Mouse (Mus musculus) neural tube, embryonic 12.5 days (tissue): ENCODE measurements at regions not wholly inside any gene's neighbourhood (a gene's known extent, or its start where the extent isn't known, plus 50 kb on each side); places are given as distances from the start of the nearest gene placed in this dataset.

Experiments
- ATAC-seq: fragments of 200-750 bp; cut with Nextera tagmentation; 2 replicates; pipeline ENCODE4 v1.8.0; 2017; ENCODE audit warnings: low read depth, mild to moderate bottlenecking, moderate TSS enrichment, moderate library complexity; ENCODE audit not compliant: low FRiP score
- H3K27ac ChIP-seq: fragments of 300-500 bp; sonication (generic); 2 replicates; pipeline ENCODE4 v1.5.1; 2016
- H3K27me3 ChIP-seq: fragments of 300-500 bp; sonication (generic); replicated peaks from 2 replicates; pipeline ENCODE4 v1.6.1; 2016; ENCODE audit warnings: mild to moderate bottlenecking
- H3K36me3 ChIP-seq: fragments of 300-500 bp; sonication (generic); 2 replicates; pipeline ENCODE4 v1.6.1; 2016; ENCODE audit warnings: mild to moderate bottlenecking
- H3K4me1 ChIP-seq: fragments of 300-500 bp; sonication (generic); 2 replicates; pipeline ENCODE4 v1.6.1; 2016
- H3K4me2 ChIP-seq: fragments of 300-500 bp; sonication (generic); replicated peaks from 2 replicates; pipeline ENCODE4 v1.6.1; 2016; ENCODE audit warnings: mild to moderate bottlenecking
- H3K4me3 ChIP-seq: fragments of 300-500 bp; sonication (generic); 2 replicates; pipeline ENCODE4 v1.5.1; 2016
- H3K9ac ChIP-seq: fragments of 300-500 bp; sonication (generic); 2 replicates; pipeline ENCODE4 v1.6.1; 2016; ENCODE audit warnings: mild to moderate bottlenecking
- H3K9me3 ChIP-seq: fragments of 300-500 bp; sonication (generic); 2 replicates; pipeline ENCODE4 v1.6.1; 2016; ENCODE audit warnings: mild to moderate bottlenecking
- WGBS: fragments of 180-500 bp; shearing (Covaris S2); methylation state at CpG from one replicate; pipeline ENCODE4 v1.1.7; 2016; 5-methylcytosine and 5-hydroxymethylcytosine counted together

DNA sequence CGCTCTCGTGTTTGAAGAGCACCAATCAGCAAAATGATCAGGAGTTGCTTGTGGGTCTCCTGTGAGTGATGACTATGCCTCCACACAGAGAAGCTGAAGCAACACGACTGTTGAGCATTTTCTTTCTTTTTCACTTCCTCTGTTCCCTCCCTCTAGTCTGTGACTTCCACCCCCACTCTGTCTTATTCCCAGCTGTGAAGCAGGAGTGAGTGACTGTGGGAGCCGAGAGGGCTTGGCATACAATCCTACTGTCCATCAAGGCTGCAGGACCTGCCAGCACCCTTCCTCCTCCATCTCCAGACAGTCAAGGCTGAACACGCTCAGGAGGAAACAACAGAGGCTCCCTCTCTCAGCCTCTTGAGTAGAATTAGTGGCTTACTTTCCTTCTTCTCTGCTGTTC is 401.3 kb downstream of the Plcl1 start:
- H3K27ac ChIP-seq = no peak overlapping the region
- H3K27me3 ChIP-seq = no peaks in the 10 kb centered on the region
- H3K36me3 ChIP-seq = no peaks in the 10 kb centered on the region
- no peak for ATAC-seq
- no peak overlapping the region for H3K9ac ChIP-seq
- no peak overlapping the region for H3K4me3 ChIP-seq
- H3K9me3 ChIP-seq = no peaks in the 10 kb centered on the region
- H3K4me2 ChIP-seq = no peak overlapping the region
- H3K4me1 ChIP-seq = no peaks in the 10 kb centered on the region
- 80% methylated on average over 5 of the region's 5 CpGs for WGBS

GRCm38 (mm10) chr1:55808724-55809519 is 403.2 kb downstream of the Plcl1 start:
- H3K27me3 ChIP-seq = no peaks in the 10 kb centered on the region
- no peak overlapping the region for H3K9ac ChIP-seq
- H3K36me3 ChIP-seq = no peaks in the 10 kb centered on the region
- no peak overlapping the region for H3K27ac ChIP-seq
- 90% methylated on average over 7 of the region's 7 CpGs for WGBS
- H3K4me3 ChIP-seq = no peak overlapping the region
- no peak for ATAC-seq
- no peaks in the 10 kb centered on the region for H3K9me3 ChIP-seq
- H3K4me2 ChIP-seq = no peak overlapping the region
- H3K4me1 ChIP-seq = no peaks in the 10 kb centered on the region

GRCm38 (mm10) chr1:55812486-55812885 is 406.8 kb downstream of the Plcl1 start:
- Histone ChIP-seq H3K36me3 (no peaks in the 10 kb centered on the region), H3K27me3 (no peaks in the 10 kb centered on the region), H3K4me1 (no peaks in the 10 kb centered on the region), H3K9me3 (no peaks in the 10 kb centered on the region), H3K9ac (no peak overlapping the region), H3K4me3 (no peak overlapping the region), H3K27ac (no peak overlapping the region), H3K4me2 (no peak overlapping the region)
- ATAC-seq = no peak
- WGBS = 88% methylated on average over 1 of the region's 1 CpGs

- no peaks in the 10 kb centered on the region for H3K36me3 ChIP-seq
- no peaks in the 10 kb centered on the region for H3K4me1 ChIP-seq
- no peak overlapping the region for H3K27ac ChIP-seq
- no peaks in the 10 kb centered on the region for H3K27me3 ChIP-seq
- no peak overlapping the region for H3K4me2 ChIP-seq
- H3K9me3 ChIP-seq = no peaks in the 10 kb centered on the region
- H3K9ac ChIP-seq = no peak overlapping the region
- ATAC-seq = no peak
- H3K4me3 ChIP-seq = no peak overlapping the region
- 40% methylated on average over 3 of the region's 3 CpGs for WGBS
Observed at GRCm38 (mm10) chr1:55820866-55821500, 415.3 kb downstream of the Plcl1 start.

DNA sequence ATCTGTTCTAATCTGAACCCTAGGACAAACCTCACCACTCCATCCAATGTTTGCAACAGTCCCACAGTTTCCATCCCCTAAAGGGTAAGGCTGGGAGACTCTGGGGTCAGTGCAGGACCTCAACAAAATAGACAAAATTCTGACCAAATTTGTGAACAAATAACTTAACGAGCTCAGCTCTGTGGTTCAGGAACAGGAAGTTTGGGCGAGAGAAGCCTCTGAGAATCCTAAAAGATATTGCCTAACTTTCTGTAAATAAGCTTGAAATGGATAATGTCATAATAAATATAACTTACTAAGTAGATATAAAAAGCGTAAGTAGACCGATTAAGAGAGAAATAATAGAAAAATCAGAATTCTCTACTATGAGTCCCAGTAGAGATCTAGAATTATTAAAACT is 416.9 kb downstream of the Plcl1 start:
- Histone ChIP-seq H3K27me3 (no peaks in the 10 kb centered on the region), H3K4me2 (no peak overlapping the region), H3K4me1 (no peaks in the 10 kb centered on the region), H3K27ac (no peak overlapping the region), H3K9me3 (no peaks in the 10 kb centered on the region), H3K36me3 (no peaks in the 10 kb centered on the region), H3K4me3 (no peak overlapping the region), H3K9ac (no peak overlapping the region)
- WGBS = 92% methylated on average over 4 of the region's 4 CpGs
- no peak for ATAC-seq

GRCm38 (mm10) chr1:55827191-55827590 is 421.5 kb downstream of the Plcl1 start:
- no peak for ATAC-seq
- no peak overlapping the region for H3K27ac ChIP-seq
- H3K9me3 ChIP-seq = no peaks in the 10 kb centered on the region
- no peak overlapping the region for H3K4me3 ChIP-seq
- H3K9ac ChIP-seq = no peak overlapping the region
- H3K36me3 ChIP-seq = no peaks in the 10 kb centered on the region
- no peak overlapping the region for H3K4me2 ChIP-seq
- H3K4me1 ChIP-seq = no peaks in the 10 kb centered on the region
- no peaks in the 10 kb centered on the region for H3K27me3 ChIP-seq

- H3K27me3 ChIP-seq = no peaks in the 10 kb centered on the region
- ATAC-seq = no peak
- no peak overlapping the region for H3K27ac ChIP-seq
- no peaks in the 10 kb centered on the region for H3K36me3 ChIP-seq
- H3K9me3 ChIP-seq = no peaks in the 10 kb centered on the region
- H3K4me1 ChIP-seq = no peaks in the 10 kb centered on the region
- no peak overlapping the region for H3K9ac ChIP-seq
- H3K4me3 ChIP-seq = no peak overlapping the region
- no peak overlapping the region for H3K4me2 ChIP-seq
- 91% methylated on average over 3 of the region's 3 CpGs for WGBS
Observed at GRCm38 (mm10) chr1:55835281-55835680, 429.6 kb downstream of the Plcl1 start.

DNA sequence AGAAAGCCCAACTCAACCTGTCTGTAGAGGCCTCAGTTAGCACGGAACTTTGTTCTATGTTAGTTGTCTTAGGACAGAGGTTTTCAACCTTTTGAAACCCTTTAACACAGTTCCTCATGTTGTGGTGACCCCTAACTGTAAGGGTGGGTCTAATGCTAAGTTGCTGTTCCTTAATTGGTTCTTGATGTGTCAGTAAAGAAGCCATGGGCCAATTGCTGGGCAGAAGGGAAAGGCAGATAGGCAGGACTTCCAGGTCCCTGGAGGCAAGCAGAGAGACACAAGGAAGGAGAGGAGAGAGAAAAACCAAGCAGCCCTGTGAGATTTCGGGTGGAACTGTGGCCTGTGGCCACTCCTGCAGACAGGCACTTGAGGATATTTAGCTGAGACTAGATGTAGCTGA is 431.0 kb downstream of the Plcl1 start:
- Histone ChIP-seq H3K9ac (no peak overlapping the region), H3K4me3 (no peak overlapping the region), H3K9me3 (no peaks in the 10 kb centered on the region), H3K4me2 (no peak overlapping the region), H3K4me1 (no peaks in the 10 kb centered on the region), H3K36me3 (no peaks in the 10 kb centered on the region), H3K27ac (no peak overlapping the region), H3K27me3 (no peaks in the 10 kb centered on the region)
- 88% methylated on average over 2 of the region's 2 CpGs for WGBS
- ATAC-seq = no peak

DNA sequence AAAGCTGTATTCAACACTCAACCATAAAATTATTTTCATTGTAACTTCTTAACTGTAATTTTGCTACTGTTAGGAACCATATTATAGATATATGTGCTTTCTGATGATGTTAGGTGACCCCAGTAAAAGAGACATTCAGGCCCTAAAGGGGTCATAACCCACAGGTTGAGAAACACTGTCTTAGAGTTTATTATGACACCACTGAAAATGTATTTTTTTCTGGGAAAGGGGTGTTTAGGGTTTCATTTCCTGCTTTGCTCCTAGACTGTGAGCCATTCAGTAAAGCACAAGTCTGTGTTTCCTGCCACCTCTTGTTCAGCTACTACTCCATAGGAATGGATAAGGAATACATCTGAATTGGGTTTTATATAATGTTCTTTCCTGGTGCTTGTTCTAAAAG is 431.6 kb downstream of the Plcl1 start:
- no peaks in the 10 kb centered on the region for H3K9me3 ChIP-seq
- no peak overlapping the region for H3K4me2 ChIP-seq
- ATAC-seq = no peak

GRCm38 (mm10) chr1:55838168-55838567 is 432.4 kb downstream of the Plcl1 start:
- Histone ChIP-seq H3K36me3 (no peaks in the 10 kb centered on the region), H3K4me1 (no peaks in the 10 kb centered on the region), H3K4me2 (no peak overlapping the region), H3K4me3 (no peak overlapping the region), H3K27ac (no peak overlapping the region), H3K9me3 (no peaks in the 10 kb centered on the region), H3K9ac (no peak overlapping the region), H3K27me3 (no peaks in the 10 kb centered on the region)
- peak; percentile 53; the same call in 1 of the 2 replicates for ATAC-seq
- WGBS = 1% methylated on average over 2 of the region's 2 CpGs

More for the DNA sequence above, 431.6 kb downstream of the Plcl1 start:
- Histone ChIP-seq H3K27me3 (no peaks in the 10 kb centered on the region), H3K27ac (no peak overlapping the region), H3K36me3 (no peaks in the 10 kb centered on the region), H3K4me1 (no peaks in the 10 kb centered on the region), H3K9ac (no peak overlapping the region), H3K4me3 (no peak overlapping the region)

DNA sequence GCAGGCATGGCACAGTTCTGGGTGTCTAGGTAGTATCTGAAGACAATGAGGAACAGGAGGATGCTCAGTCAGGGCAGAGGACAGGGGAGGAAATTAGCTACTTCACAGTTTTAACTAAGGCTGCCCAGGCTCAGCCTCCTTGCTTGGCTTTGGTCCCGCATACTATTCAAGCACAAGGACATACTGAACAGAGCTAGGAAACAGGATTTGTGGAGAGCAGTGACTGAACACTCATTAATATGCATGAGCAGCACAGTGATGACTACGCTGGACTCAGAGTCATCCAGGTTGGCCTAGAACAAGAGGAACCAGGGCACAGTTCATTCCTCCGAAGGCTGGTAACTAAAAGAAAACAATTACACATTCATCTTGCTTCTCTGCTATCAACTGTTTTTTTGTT is 443.1 kb downstream of the Plcl1 start:
- H3K9ac ChIP-seq = no peak overlapping the region
- no peak overlapping the region for H3K4me2 ChIP-seq
- H3K4me3 ChIP-seq = no peak overlapping the region
- no peaks in the 10 kb centered on the region for H3K9me3 ChIP-seq
- no peak for ATAC-seq
- H3K27ac ChIP-seq = no peak overlapping the region
- H3K36me3 ChIP-seq = no peaks in the 10 kb centered on the region
- 79% methylated on average over 3 of the region's 3 CpGs for whole genome bisulfite sequencing
- no peaks in the 10 kb centered on the region for H3K4me1 ChIP-seq
- no peaks in the 10 kb centered on the region for H3K27me3 ChIP-seq

- Histone ChIP-seq H3K27ac (no peak overlapping the region), H3K27me3 (no peaks in the 10 kb centered on the region), H3K36me3 (no peaks in the 10 kb centered on the region), H3K9ac (no peak overlapping the region), H3K4me3 (no peak overlapping the region), H3K4me1 (no peaks in the 10 kb centered on the region), H3K9me3 (no peaks in the 10 kb centered on the region), H3K4me2 (no peak overlapping the region)
- no peak for ATAC-seq
Observed at GRCm38 (mm10) chr1:55852354-55852753, 446.6 kb downstream of the Plcl1 start.

- Histone ChIP-seq H3K27me3 (no peaks in the 10 kb centered on the region), H3K9ac (no peak overlapping the region), H3K4me3 (no peak overlapping the region), H3K36me3 (no peaks in the 10 kb centered on the region), H3K4me2 (no peak overlapping the region), H3K4me1 (no peaks in the 10 kb centered on the region), H3K9me3 (no peaks in the 10 kb centered on the region), H3K27ac (no peak overlapping the region)
- no peak for ATAC-seq
- WGBS = 86% methylated on average over 3 of the region's 3 CpGs
Observed at GRCm38 (mm10) chr1:55859113-55859512, 453.4 kb downstream of the Plcl1 start.
